Mouse (Mus musculus) lung, postnatal 0 days (tissue): Measurements from ENCODE around the gene Ttc7. TPM values are rescaled to one million over a fixed set of nuclear protein-coding genes. Genes with fewer than 3 reads are reported as not detected.
"Not testable (repeated sequence)": the region's sequence is repeated elsewhere in the genome, so short reads cannot be mapped to it uniquely, and the experiment has no call there.

Experiments used
- ATAC-seq: fragments of 200-750 bp; cut with Nextera tagmentation; 2 replicates; pipeline ENCODE4 v1.8.0; 2017; ENCODE audit warnings: moderate library complexity
- DNase-seq: peaks from one replicate; pipeline ENCODE4 v3.0.0-alpha.2; 2016; ENCODE audit warnings: low spot score
- H3K27ac ChIP-seq: fragments of 300-500 bp; sonication (generic); 2 replicates; pipeline ENCODE4 v1.5.1; 2014; ENCODE audit warnings: antibody characterized with exemption, mild to moderate bottlenecking, low read length, mixed read lengths
- H3K27me3 ChIP-seq: fragments of 300-500 bp; sonication (generic); replicated peaks from 2 replicates; pipeline ENCODE4 v1.6.1; 2014; ENCODE audit warnings: low read length, mixed read lengths; ENCODE audit not compliant: insufficient read depth
- H3K36me3 ChIP-seq: fragments of 300-500 bp; sonication (generic); 2 replicates; pipeline ENCODE4 v1.6.1; 2014; ENCODE audit warnings: low read length, mixed read lengths; ENCODE audit not compliant: insufficient read depth
- H3K4me1 ChIP-seq: fragments of 300-500 bp; sonication (generic); 2 replicates; pipeline ENCODE4 v1.6.1; 2014; ENCODE audit warnings: antibody characterized with exemption, low read depth, low read length, mixed read lengths; ENCODE audit not compliant: insufficient read depth
- H3K4me2 ChIP-seq: fragments of 300-500 bp; sonication (generic); replicated peaks from 2 replicates; pipeline ENCODE4 v1.6.1; 2014; ENCODE audit warnings: low read depth, mild to moderate bottlenecking, low read length, moderate library complexity, mixed read lengths
- H3K4me3 ChIP-seq: fragments of 300-500 bp; sonication (generic); 2 replicates; pipeline ENCODE4 v1.5.1; 2014; ENCODE audit warnings: low read depth, low read length
- H3K9ac ChIP-seq: fragments of 300-500 bp; sonication (generic); replicated peaks from 2 replicates; pipeline ENCODE4 v1.6.1; 2014; ENCODE audit warnings: low read depth, mild to moderate bottlenecking
- H3K9me3 ChIP-seq: fragments of 300-500 bp; sonication (generic); 2 replicates; pipeline ENCODE4 v1.6.1; 2016; ENCODE audit warnings: low read length, mixed read lengths
- CTCF ChIP-seq: IDR thresholded peaks from 2 replicates; pipeline ENCODE4 v1.5.1; 2016; ENCODE audit warnings: antibody characterized with exemption, mild to moderate bottlenecking
- EP300 ChIP-seq: IDR thresholded peaks from 2 replicates; pipeline ENCODE4 v1.6.1; 2016; ENCODE audit warnings: antibody characterized with exemption, mild to moderate bottlenecking, control low read depth
- WGBS: fragments of 180-500 bp; shearing (Covaris S2); extraction: QIAGEN DNeasy Blood & Tissue Kit; methylation state at CpG from one replicate; pipeline ENCODE4 v1.1.7; 2014; 5-methylcytosine and 5-hydroxymethylcytosine counted together
- polyA plus RNA-seq: library from polyadenylated mRNA; unstranded; fragments of >200 nt; fragmentation: Nextera tagmentation; extraction: Ambion mirVana; gene quantifications from 2 replicates; pipeline ENCODE4 v1.2.1, GENCODE M21; 2015

Gene Ttc7
- polyA plus RNA-seq, 1 experiment from 2014 or later, result 16.4 TPM

DNA sequence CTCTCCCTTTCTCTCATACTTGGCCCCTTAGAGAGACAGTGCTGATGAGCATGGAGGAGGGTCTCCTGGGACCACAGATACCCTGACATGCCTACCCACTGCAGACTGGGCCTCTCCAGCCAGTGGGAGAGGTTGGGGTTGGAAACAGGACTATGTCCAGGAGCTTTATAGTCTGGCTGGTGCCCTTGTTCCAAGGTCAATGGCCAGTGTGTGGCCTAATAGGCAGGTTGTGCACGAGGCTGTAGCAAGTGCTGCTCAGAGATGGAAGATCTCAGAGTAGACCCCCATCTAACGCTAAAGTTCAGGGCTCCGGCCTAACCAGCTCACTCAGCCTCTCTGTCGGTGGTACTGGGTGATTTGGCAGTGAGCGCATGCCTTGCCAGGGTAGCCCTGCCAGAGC is 9.1 kb downstream of the Ttc7 start:
- H3K27me3 ChIP-seq, result no peaks in the 10 kb centered on the region
- ATAC-seq (no peak), DNase-seq (no peak)
- no peak overlapping the region for H3K9ac ChIP-seq
- no peak overlapping the region for H3K27ac ChIP-seq
- no peak for TF ChIP-seq CTCF
- no peak for TF ChIP-seq EP300
- H3K36me3 ChIP-seq, result no peaks in the 10 kb centered on the region
- no peaks in the 10 kb centered on the region for H3K9me3 ChIP-seq
- H3K4me1 ChIP-seq, result no peaks in the 10 kb centered on the region
- no peak overlapping the region for H3K4me3 ChIP-seq
- H3K4me2 ChIP-seq, result no peak overlapping the region
- 78% methylated on average over 5 of the region's 5 CpGs for WGBS

DNA sequence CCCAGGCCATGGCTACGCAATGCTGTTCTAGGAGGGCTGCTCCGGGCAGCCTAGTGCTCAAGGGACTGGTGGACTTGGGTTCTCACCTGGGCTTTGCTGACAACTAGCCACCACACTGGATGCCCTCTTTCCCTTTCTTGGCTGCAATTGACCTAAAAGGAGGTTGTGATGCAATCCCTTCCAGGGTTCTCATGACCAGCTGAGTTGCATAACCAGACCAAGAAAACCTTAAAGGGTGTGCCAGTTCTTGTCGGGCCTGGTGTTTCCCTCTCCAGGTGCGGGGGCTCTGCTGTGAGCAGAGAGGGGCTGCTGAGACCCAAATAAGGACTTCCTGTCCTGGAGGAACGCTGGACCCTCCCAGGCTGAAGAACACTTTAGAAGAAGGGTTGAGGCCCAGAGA is 10.4 kb downstream of the Ttc7 start:
- H3K9ac ChIP-seq, result no peak overlapping the region
- ATAC-seq, result peak; percentile 38; the same call in 1 of the 2 replicates
- no peak overlapping the region for H3K4me2 ChIP-seq
- no peaks in the 10 kb centered on the region for H3K9me3 ChIP-seq
- no peak overlapping the region for H3K27ac ChIP-seq
- DNase-seq, result no peak
- 70% methylated on average over 5 of the region's 5 CpGs for WGBS
- no peaks in the 10 kb centered on the region for H3K36me3 ChIP-seq
- no peak overlapping the region for H3K4me3 ChIP-seq
- H3K27me3 ChIP-seq, result no peaks in the 10 kb centered on the region
- TF ChIP-seq EP300 (no peak), CTCF (no peak)
- no peaks in the 10 kb centered on the region; the same call in 1 of the 2 replicates for H3K4me1 ChIP-seq

DNA sequence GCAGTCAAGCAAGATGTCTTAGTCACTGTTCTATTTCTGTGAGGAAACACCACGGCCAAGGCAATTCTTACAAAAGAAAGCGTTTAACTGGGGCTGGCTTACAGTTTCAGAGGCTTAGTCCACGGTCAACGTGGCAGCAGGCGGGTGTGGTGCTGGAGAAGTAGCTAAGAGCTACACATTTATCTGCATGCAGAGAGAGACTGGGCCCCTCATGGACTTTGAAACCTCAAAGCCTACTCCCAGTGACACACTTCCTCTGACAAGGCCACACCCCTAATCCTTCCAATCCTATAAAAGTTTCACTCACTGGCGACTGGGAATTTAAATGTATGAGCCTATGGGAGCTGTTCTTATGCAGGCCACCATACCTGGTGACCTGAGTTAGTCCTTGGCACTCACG is 13.1 kb downstream of the Ttc7 start:
- Histone ChIP-seq H3K27me3 (no peaks in the 10 kb centered on the region), H3K4me3 (no peak overlapping the region), H3K9ac (no peak overlapping the region), H3K27ac (no peak overlapping the region), H3K36me3 (no peaks in the 10 kb centered on the region), H3K4me1 (no peaks in the 10 kb centered on the region; the same call in 1 of the 2 replicates), H3K4me2 (no peak overlapping the region), H3K9me3 (no peaks in the 10 kb centered on the region)
- no peak for TF ChIP-seq EP300
- TF ChIP-seq CTCF, result no peak
- DNase-seq (no peak), ATAC-seq (no peak)
- 76% methylated on average over 7 of the region's 7 CpGs for WGBS

DNA sequence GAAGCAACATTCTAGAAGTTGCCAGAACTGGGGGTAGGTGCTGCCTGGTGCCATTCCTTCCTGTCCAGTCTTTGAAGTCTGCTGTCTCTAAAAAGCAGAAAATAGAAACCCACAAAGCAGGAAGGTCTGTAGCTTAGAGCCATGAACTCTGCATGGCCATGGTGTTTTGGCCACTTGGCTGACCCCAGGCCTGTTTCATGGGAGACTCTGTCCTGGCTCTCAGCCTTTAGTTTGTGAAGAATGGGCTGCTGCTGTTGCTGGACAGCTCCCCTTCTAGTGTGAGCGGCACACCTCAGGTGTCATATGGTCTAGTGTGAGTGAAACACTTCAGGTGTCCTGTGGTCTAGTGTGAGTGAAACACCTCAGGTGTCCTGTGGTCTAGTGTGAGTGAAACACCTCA is 14.0 kb downstream of the Ttc7 start:
- not testable (repeated sequence) for H3K27me3 ChIP-seq, DNase-seq, H3K4me1 ChIP-seq, H3K9me3 ChIP-seq, H3K27ac ChIP-seq, H3K9ac ChIP-seq, H3K36me3 ChIP-seq, H3K4me3 ChIP-seq, ATAC-seq, H3K4me2 ChIP-seq
- WGBS, result 77% methylated on average over 1 of the region's 1 CpGs

DNA sequence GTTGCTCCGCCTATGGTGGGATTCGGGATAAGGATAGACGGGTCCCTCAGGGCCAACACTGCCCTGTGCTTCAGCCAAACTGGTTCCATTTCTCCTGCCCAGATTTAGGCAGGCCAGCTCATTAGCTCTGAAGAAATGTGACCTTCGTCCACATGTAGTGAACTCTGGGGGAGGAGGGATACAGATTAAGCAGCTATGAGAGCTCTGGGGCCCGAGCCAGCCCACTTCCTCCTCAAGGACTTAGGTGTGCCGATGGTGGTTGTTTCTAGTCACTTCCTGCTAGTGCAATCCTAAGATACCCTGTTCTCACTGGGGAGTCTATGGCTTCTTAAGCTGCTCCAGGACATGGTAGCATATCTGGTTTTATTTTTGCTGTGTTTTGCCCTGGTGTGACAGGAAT is 16.3 kb downstream of the Ttc7 start:
- Histone ChIP-seq H3K27ac (peak overlapping the region; percentile 47; the same call in 1 of the 2 replicates), H3K9me3 (no peaks in the 10 kb centered on the region), H3K9ac (no peak overlapping the region), H3K4me2 (no peak overlapping the region), H3K36me3 (no peaks in the 10 kb centered on the region), H3K4me1 (no peaks in the 10 kb centered on the region; the same call in 1 of the 2 replicates), H3K4me3 (no peak overlapping the region), H3K27me3 (no peaks in the 10 kb centered on the region)
- ATAC-seq (peak; percentile 72), DNase-seq (peak; percentile 83)
- TF ChIP-seq CTCF (no peak), EP300 (no peak)
- WGBS, result 53% methylated on average over 6 of the region's 6 CpGs

DNA sequence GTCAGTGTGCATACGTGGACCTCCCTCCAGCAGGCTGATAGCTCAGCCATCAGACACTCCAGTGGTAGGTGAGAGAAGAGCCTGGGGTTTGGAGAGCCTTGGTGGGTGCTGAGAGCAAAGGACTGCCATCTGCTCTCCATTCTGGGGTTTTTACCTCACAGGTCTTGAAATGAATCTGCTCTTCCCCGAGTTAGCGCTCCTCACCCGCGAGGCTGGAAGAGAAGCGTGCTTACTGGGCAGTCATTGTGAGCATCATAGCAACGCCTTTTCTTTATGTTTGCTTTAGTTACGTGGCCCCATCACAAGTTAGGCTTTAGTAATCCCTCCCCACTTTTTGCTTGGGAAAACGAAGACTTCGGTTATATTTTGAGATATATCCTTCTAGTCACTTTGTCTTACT is 17.7 kb downstream of the Ttc7 start:
- no peaks in the 10 kb centered on the region; the same call in 1 of the 2 replicates for H3K4me1 ChIP-seq
- TF ChIP-seq EP300 (no peak), CTCF (no peak)

DNA sequence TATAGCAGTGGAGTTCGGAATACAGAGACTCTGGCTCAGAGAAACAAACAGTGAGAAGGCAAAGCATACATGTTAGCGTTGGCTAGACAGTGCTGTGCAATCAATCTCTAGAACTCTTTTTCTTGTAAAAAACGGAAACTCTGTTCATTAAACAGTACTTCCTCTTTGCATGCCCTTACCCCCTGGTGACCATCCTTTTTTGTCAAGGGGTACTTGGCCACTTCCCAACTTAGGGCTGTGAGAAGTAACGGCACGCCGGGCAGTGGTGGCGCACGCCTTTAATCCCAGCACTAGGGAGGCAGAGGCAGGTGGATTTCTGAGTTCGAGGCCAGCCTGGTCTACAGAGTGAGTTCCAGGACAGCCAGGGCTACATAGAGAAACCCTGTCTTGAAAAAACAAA is 18.9 kb downstream of the Ttc7 start:
- not testable (repeated sequence) for H3K4me1 ChIP-seq, H3K27ac ChIP-seq, DNase-seq, H3K9ac ChIP-seq, H3K27me3 ChIP-seq, ATAC-seq, H3K4me2 ChIP-seq, H3K36me3 ChIP-seq, H3K4me3 ChIP-seq, H3K9me3 ChIP-seq
- 70% methylated on average over 9 of the region's 9 CpGs for WGBS

More for the DNA sequence above, 17.7 kb downstream of the Ttc7 start:
- H3K36me3 ChIP-seq, result no peaks in the 10 kb centered on the region
- H3K4me3 ChIP-seq, result no peak overlapping the region
- no peak for DNase-seq
- no peak overlapping the region for H3K9ac ChIP-seq
- no peak overlapping the region for H3K27ac ChIP-seq
- H3K4me2 ChIP-seq, result no peak overlapping the region
- WGBS, result 72% methylated on average over 10 of the region's 10 CpGs
- no peak for ATAC-seq
- H3K9me3 ChIP-seq, result no peaks in the 10 kb centered on the region
- no peaks in the 10 kb centered on the region for H3K27me3 ChIP-seq
